ENCODE assay signal across 8 mouse cellular contexts in genomic region chr5:75157038-75157437, GRCm38 (mm10). TPM values are rescaled to one million over a fixed set of nuclear protein-coding genes. Genes with fewer than 3 reads are reported as not detected.
DNase-seq lines count a peak whose midpoint lies in the region; ATAC-seq lines count a peak whose summit lies in the region.

No protein-coding gene starts in this region.

- peaks cover 43% of the 10 kb centered on the region for H3K27me3 ChIP-seq in hindbrain, embryonic 12.5 days

- H3K4me1 ChIP-seq in hindbrain, embryonic 12.5 days, result peaks cover 30% of the 10 kb centered on the region

- peak overlapping the region; percentile 53 for H3K4me3 ChIP-seq in hindbrain, embryonic 12.5 days

- H3K4me2 ChIP-seq in hindbrain, embryonic 12.5 days (replicated peaks), result peak overlapping the region; percentile 90

- peak overlapping the region; percentile 65; the same call in 1 of the 2 replicates for H3K9ac ChIP-seq in hindbrain, embryonic 12.5 days

- 0 out of 2 replicates have a peak overlapping the region, but pooled peaks have one; percentile 83 for H3K27ac ChIP-seq in hindbrain, embryonic 12.5 days

- no peaks in the 10 kb centered on the region for H3K9me3 ChIP-seq in hindbrain, embryonic 12.5 days (replicated peaks)

- 0% methylated on average over 3 of the region's 3 CpGs for WGBS in hindbrain, embryonic 12.5 days

- peak; percentile 71 for DNase-seq in right cerebral cortex, adult 18-20 months
- DNase-seq in right cerebral cortex, postnatal 25 days, result no peak
- DNase-seq in brain, adult 2 months (ENCODE audit: low read depth, low spot score), result peak; percentile 87
- DNase-seq in layer of hippocampus, postnatal 10 days (ENCODE audit: low spot score in 2 of 2), result peak; percentile 64 to 69
- peak; percentile 89 for DNase-seq in mesoderm, embryonic 11.5 days (ENCODE audit: low read depth, low spot score)
- peak; percentile 47 for DNase-seq in telencephalon, adult 2 months (ENCODE audit: low read depth, low spot score)

- ATAC-seq in erythroblast, adult 5-6 weeks (replicated peaks; ENCODE audit: low FRiP score, poor library complexity, severe bottlenecking), result peak; percentile 64; the same call in 1 of the 2 replicates
- no peak for ATAC-seq in hindbrain, embryonic 12.5 days (ENCODE audit: low FRiP score)

- H3K36me3 ChIP-seq in hindbrain, embryonic 12.5 days, result no peaks in the 10 kb centered on the region

RNA-seq across cellular contexts. Expression of gene Pdgfra, which starts 4.9 kb away (rescaled TPM):
- total RNA-seq in erythroblast, adult 5-6 weeks (2015; ENCODE audit: low replicate concordance), result 0.21 TPM in 1 of 2 replicates, not detected in the other
- 0.34 and 0.42 TPM in 2 replicates for total RNA-seq in erythroblast, adult 5-6 weeks (2017; ENCODE audit: low replicate concordance)
- 50.1 and 60.1 TPM in 2 replicates for polyA plus RNA-seq in hindbrain, embryonic 12.5 days (2016; fragmentation: Nextera tagmentation; extraction: Ambion mirVana)
- 10 to 100 TPM; 93.7 to 94.8 TPM for total RNA-seq in layer of hippocampus, postnatal 10 days (2021)

Comparison
In these comparisons a context has a peak if more than half of its experiments do, and no peak if none do; other contexts are left out.
1. RNA of gene Pdgfra, which starts 4.9 kb away (total RNA-seq): 93.7 to 94.8 TPM in layer of hippocampus, postnatal 10 days; 0.21 to 0.42 TPM in erythroblast, adult 5-6 weeks; every median in the first group is over 10 times any median in the second.